Comparison of ENCODE assay signal across 10 mouse cellular contexts in the genomic region with DNA sequence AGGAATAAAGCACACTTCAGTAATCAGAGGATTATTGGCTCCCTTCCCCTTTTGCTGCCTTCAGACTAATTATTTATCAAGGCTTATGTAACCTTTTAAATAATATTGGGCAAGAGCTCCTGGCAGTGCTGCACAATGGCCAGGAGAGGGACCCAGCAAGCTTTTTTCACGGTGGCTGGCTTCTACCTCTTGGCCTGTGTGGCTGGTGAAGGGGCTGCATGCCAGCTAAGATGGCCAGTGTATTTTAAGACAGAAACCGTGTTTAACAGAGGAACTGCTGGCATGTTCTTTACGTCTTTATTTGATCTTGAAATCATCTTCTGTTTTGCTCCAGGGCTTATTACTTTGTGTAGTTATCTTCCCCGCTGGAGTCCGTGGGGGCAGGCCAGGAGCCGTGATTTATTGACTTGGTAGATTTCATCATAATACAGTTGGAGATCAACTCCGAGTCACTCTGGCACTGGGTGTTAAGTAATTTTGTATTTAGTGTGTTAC. TPM values are rescaled to one million over a fixed set of nuclear protein-coding genes. Genes with fewer than 3 reads are reported as not detected.
DNase-seq lines count a peak whose midpoint lies in the region; ATAC-seq and TF ChIP-seq lines count a peak whose summit lies in the region.
"Had no signal": no experiment of that assay in that cellular context is flagged by ENCODE, and none has a peak within 500 bp of the region (broad histone marks: within the 10 kb centered on the region; RNA-seq: fewer than 3 reads in every experiment).

No protein-coding gene starts in this region.

- no peak overlapping the region for H3K27ac ChIP-seq in forebrain, embryonic 14.5 days (ENCODE audit: low read depth, low read length)
- no peak overlapping the region for H3K27ac ChIP-seq in forebrain, embryonic 16.5 days (ENCODE audit: low read length)
- H3K27ac ChIP-seq: heart, embryonic 15.5 days had no signal

- no peak overlapping the region for H3K4me3 ChIP-seq in forebrain, embryonic 14.5 days (ENCODE audit: low read depth, low read length)
- no peak overlapping the region for H3K4me3 ChIP-seq in forebrain, embryonic 16.5 days (replicated peaks; ENCODE audit: low read length)
- H3K4me3 ChIP-seq: heart, embryonic 15.5 days; myocyte had no signal

- H3K36me3 ChIP-seq in forebrain, embryonic 14.5 days (ENCODE audit: control insufficient read depth, insufficient read depth, low read length) = peaks cover 88% of the 10 kb centered on the region
- peaks cover 21% of the 10 kb centered on the region for H3K36me3 ChIP-seq in forebrain, embryonic 16.5 days (ENCODE audit: control insufficient read depth, insufficient read depth)

- no peak overlapping the region for H3K9ac ChIP-seq in forebrain, embryonic 14.5 days (ENCODE audit: low read length)
- H3K9ac ChIP-seq in forebrain, embryonic 16.5 days (replicated peaks; ENCODE audit: low read depth, low read length) = no peak overlapping the region
- H3K9ac ChIP-seq: heart, embryonic 15.5 days had no signal

- no peaks in the 10 kb centered on the region for H3K4me1 ChIP-seq in forebrain, embryonic 14.5 days (ENCODE audit: control insufficient read depth, insufficient read depth, low read length)
- no peaks in the 10 kb centered on the region for H3K4me1 ChIP-seq in forebrain, embryonic 16.5 days (replicated peaks; ENCODE audit: control insufficient read depth, insufficient read depth, low read length)

- H3K4me2 ChIP-seq in forebrain, embryonic 14.5 days (ENCODE audit: low read length) = no peak overlapping the region
- no peak overlapping the region for H3K4me2 ChIP-seq in forebrain, embryonic 16.5 days (ENCODE audit: low read length)
- H3K4me2 ChIP-seq: heart, embryonic 15.5 days had no signal

- peak; percentile 52 for DNase-seq in forebrain, embryonic 14.5 days (ENCODE audit: low spot score)
- peak; percentile 61 for DNase-seq in 416B (ENCODE audit: low read depth)
- DNase-seq in brain, embryonic 14.5 days (ENCODE audit: low read depth) = peak; percentile 44
- peak; percentile 54 to 66 for DNase-seq in gastrocnemius, postnatal 36 days
- peak; percentile 44 to 61 for DNase-seq in layer of hippocampus, postnatal 10 days (ENCODE audit: low spot score in 2 of 2)
- peak; percentile 51 for DNase-seq in ovary, postnatal 14 days (ENCODE audit: low spot score)

- ATAC-seq in forebrain, embryonic 14.5 days = no peak
- no peak for ATAC-seq in forebrain, embryonic 16.5 days
- ATAC-seq in erythroblast, adult 5-6 weeks (replicated peaks; ENCODE audit: low FRiP score, poor library complexity, severe bottlenecking) = no peak

- peak; percentile 60 for TF ChIP-seq CTCF in brain, embryonic 14.5 days (IDR thresholded peaks at IDR 0.05; ENCODE audit: borderline replicate concordance, extremely low read depth, insufficient read depth, insufficient read length)

- intact Hi-C loops in gastrocnemius, postnatal 36 days (cut with DNase I) = loop anchor here (1.0 kb wide), 1 partner anchor 95 kb away; no protein-coding TSS in a partner anchor

- TF ChIP-seq POLR2A in brain, embryonic 14.5 days (IDR thresholded peaks at IDR 0.05; ENCODE audit: borderline replicate concordance, extremely low read depth, insufficient read depth, insufficient read length, poor library complexity, severe bottlenecking) = no peak

- H3K9me3 ChIP-seq in forebrain, embryonic 14.5 days (replicated peaks; ENCODE audit: control insufficient read depth, low read length) = no peaks in the 10 kb centered on the region
- no peaks in the 10 kb centered on the region for H3K9me3 ChIP-seq in forebrain, embryonic 16.5 days (ENCODE audit: control insufficient read depth, low read length)
- H3K9me3 ChIP-seq: heart, embryonic 15.5 days had no signal

- no peaks in the 10 kb centered on the region for H3K27me3 ChIP-seq in forebrain, embryonic 14.5 days (replicated peaks; ENCODE audit: control insufficient read depth, insufficient read depth, low read length)
- no peaks in the 10 kb centered on the region for H3K27me3 ChIP-seq in forebrain, embryonic 16.5 days (replicated peaks; ENCODE audit: control insufficient read depth, insufficient read depth, low read length)

- WGBS in forebrain, embryonic 14.5 days = 80% methylated on average over 7 of the region's 7 CpGs
- WGBS in forebrain, embryonic 16.5 days = 80% methylated on average over 7 of the region's 7 CpGs

RNA-seq across cellular contexts. Expression of gene Crcp, which starts 15.2 kb away (rescaled TPM):
- 50.7 and 51.2 TPM in 2 replicates for polyA plus RNA-seq in forebrain, embryonic 14.5 days (2014; fragmentation: Nextera tagmentation; extraction: Ambion mirVana)
- 73.7 and 81.4 TPM in 2 replicates for polyA plus RNA-seq in forebrain, embryonic 16.5 days (2015; fragmentation: Nextera tagmentation; extraction: Ambion mirVana)
- polyA plus RNA-seq in brain, embryonic 14.5 days (2012; rRNA removed) = 37.6 and 51.0 TPM in 2 replicates
- 10 to 100 TPM; 16.0 to 16.4 TPM for total RNA-seq in gastrocnemius, postnatal 36 days (2021)
- total RNA-seq in layer of hippocampus, postnatal 10 days (2021) = 10 to 100 TPM; 34.4 to 34.7 TPM
- 9.2 and 16.5 TPM in 2 replicates for total RNA-seq in erythroblast, adult 5-6 weeks (2015; ENCODE audit: low replicate concordance)
- total RNA-seq in erythroblast, adult 5-6 weeks (2017; ENCODE audit: low replicate concordance) = 18.7 and 21.6 TPM in 2 replicates

RNA-seq across cellular contexts. Expression of gene Asl, which starts 15.2 kb away (rescaled TPM):
- 36.9 and 38.2 TPM in 2 replicates for polyA plus RNA-seq in forebrain, embryonic 14.5 days (2014; fragmentation: Nextera tagmentation; extraction: Ambion mirVana)
- polyA plus RNA-seq in forebrain, embryonic 16.5 days (2015; fragmentation: Nextera tagmentation; extraction: Ambion mirVana) = 26.5 and 32.5 TPM in 2 replicates
- 27.9 and 30.7 TPM in 2 replicates for polyA plus RNA-seq in brain, embryonic 14.5 days (2012; rRNA removed)
- 10 to 100 TPM in 1 of 2 experiments, 1 to 10 TPM in 1; 6.4 to 11.3 TPM for total RNA-seq in gastrocnemius, postnatal 36 days (2021)
- 10 to 100 TPM; 22.0 to 23.5 TPM for total RNA-seq in layer of hippocampus, postnatal 10 days (2021)
- total RNA-seq in erythroblast, adult 5-6 weeks (2015; ENCODE audit: low replicate concordance) = 1.9 and 11.3 TPM in 2 replicates
- total RNA-seq in erythroblast, adult 5-6 weeks (2017; ENCODE audit: low replicate concordance) = 2.0 and 2.6 TPM in 2 replicates

RNA-seq across cellular contexts. Expression of gene Tpst1, which starts 28.9 kb away (rescaled TPM):
- polyA plus RNA-seq in forebrain, embryonic 14.5 days (2014; fragmentation: Nextera tagmentation; extraction: Ambion mirVana) = 57.1 and 61.4 TPM in 2 replicates
- polyA plus RNA-seq in forebrain, embryonic 16.5 days (2015; fragmentation: Nextera tagmentation; extraction: Ambion mirVana) = 59.5 and 66.1 TPM in 2 replicates
- polyA plus RNA-seq in brain, embryonic 14.5 days (2012; rRNA removed) = 27.3 and 32.9 TPM in 2 replicates
- 1 to 10 TPM; 4.0 to 6.0 TPM for total RNA-seq in gastrocnemius, postnatal 36 days (2021)
- total RNA-seq in layer of hippocampus, postnatal 10 days (2021) = 10 to 100 TPM; 41.1 to 41.8 TPM
- 7.9 and 14.4 TPM in 2 replicates for total RNA-seq in erythroblast, adult 5-6 weeks (2015; ENCODE audit: low replicate concordance)
- total RNA-seq in erythroblast, adult 5-6 weeks (2017; ENCODE audit: low replicate concordance) = 2.1 and 3.5 TPM in 2 replicates

RNA-seq across cellular contexts. Expression of gene Gusb, which starts 41.4 kb away (rescaled TPM):
- polyA plus RNA-seq in forebrain, embryonic 14.5 days (2014; fragmentation: Nextera tagmentation; extraction: Ambion mirVana) = 20.7 and 21.4 TPM in 2 replicates
- 14.4 and 17.4 TPM in 2 replicates for polyA plus RNA-seq in forebrain, embryonic 16.5 days (2015; fragmentation: Nextera tagmentation; extraction: Ambion mirVana)
- polyA plus RNA-seq in brain, embryonic 14.5 days (2012; rRNA removed) = 16.3 and 22.5 TPM in 2 replicates
- total RNA-seq in gastrocnemius, postnatal 36 days (2021) = 1 to 10 TPM; 7.3 to 8.0 TPM
- 10 to 100 TPM; 15.6 to 15.9 TPM for total RNA-seq in layer of hippocampus, postnatal 10 days (2021)
- 22.1 and 25.5 TPM in 2 replicates for total RNA-seq in erythroblast, adult 5-6 weeks (2015; ENCODE audit: low replicate concordance)
- 8.9 and 13.4 TPM in 2 replicates for total RNA-seq in erythroblast, adult 5-6 weeks (2017; ENCODE audit: low replicate concordance)
